Mouse (Mus musculus) right cerebral cortex, postnatal 14 days (tissue): ENCODE measurements around the gene Epn2.

Experiments
- DNase-seq: peaks from one replicate; pipeline ENCODE4 v3.0.0; 2022

The Epn2 gene

DNA sequence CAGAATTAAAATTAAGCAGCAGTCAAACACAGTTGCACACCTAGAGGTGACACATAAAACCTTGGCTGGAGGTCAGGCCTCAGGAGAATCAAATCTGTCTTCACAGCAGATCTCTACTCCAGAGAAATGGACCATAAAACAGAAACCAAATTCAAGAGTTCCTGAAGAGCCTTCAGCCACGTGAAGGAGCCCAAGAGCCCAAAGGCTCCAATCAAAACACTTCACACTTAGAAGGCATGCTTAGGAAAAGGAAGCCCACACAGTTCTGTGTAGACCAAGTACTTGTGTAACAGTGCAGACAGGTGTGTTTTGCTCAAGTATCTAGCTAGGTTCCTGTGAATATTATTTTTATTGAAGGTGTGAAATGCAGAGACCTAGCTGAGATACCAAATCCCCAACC lies 44.0 kb downstream of the Epn2 start:
- no peak for DNase-seq

- DNase-seq: no peak
Measured at GRCm38 (mm10) chr11:61533571-61533970, 45.9 kb downstream of the Epn2 start.

- no peak for DNase-seq
Measured at GRCm38 (mm10) chr11:61532820-61533219, 46.7 kb downstream of the Epn2 start.

DNA sequence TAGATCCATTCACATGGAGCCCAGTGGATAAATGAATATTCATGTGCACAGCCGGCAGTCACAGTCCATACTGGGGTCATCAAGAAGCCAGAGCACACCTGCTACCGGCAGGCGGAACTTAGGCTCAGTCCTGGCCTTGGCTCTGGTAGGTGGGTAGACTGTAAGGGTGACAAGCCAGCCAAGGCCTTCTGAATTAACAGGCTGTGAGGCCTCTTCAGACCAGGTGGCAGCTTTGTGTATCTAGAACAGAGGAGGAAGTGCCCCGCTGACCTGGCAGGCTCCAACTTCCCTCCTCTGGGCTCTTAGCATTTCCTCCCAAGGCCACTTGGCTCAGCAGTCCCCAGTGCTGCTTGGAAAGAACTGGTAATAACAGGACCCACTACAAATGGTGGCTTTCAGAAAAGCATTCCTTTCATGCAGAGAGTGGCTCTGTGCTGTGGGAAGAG lies 50.2 kb downstream of the Epn2 start:
- peak; percentile 28 for DNase-seq

DNA sequence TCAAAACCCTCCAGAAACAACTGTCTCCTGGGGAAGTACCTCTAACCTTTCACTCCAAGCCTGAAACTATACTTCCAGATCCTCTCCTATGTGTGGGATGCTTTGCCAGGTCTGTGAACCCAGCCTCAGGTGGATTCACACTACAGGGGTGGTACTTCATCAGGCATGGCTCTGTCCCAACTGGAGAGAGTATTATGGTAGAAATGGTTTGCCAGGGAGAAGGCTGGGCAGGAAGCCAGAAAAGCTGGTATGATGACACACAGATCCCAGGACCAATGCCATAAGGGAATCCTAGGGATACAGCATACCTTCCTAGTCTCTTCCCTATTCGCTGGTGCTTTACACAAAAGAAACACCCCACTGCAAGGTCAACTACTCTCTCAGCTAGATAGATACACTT lies 52.6 kb downstream of the Epn2 start:
- DNase-seq: peak; percentile 43

DNA sequence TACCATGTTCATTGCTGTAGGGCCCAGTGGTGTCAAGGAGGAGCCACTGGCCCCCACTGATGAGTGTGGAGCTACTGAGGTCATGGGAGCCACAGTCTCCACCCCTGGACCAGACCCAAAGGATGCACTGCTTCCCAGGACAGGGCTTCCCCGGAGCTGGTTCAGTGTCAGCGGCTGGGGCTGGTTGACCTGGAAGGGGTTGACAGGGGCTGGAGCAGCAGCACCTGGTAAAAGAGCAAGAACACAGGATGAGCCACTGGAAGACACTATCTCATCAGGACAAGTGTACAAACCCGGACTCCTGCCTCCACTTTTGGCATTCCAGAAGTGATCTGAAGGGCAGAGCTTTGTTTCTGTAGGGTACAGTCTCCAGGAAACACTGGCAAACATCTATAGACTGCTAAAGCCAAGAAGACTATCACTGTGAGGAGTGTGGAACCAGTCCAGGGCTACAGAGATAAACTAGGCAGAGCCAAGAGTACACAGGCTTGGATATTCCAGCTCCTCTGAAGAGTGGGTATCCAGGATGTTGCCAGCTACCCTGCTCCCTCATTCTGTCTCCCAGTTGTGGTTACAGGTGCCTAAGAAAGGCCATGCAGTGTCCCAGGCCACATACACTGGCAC lies 59.9 kb downstream of the Epn2 start:
- no peak for DNase-seq

DNA sequence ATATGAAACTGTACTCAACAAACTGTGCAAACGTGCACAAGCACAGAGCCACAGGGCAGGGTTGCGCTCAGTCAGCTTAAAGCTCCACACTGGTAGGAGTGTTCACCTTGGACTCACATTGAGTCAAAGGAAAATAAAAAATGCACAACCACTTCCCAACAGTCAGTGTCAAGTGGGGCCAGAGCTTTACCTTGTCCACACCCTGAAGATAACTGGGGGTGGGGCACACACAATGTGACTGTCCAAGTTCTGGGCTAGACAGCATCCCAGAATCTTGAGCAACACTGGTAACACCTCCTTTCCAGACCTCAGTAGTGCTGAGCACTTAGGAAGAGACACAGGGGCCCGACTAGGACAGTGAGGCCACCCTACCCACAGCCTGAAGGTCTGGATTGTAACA lies 60.6 kb downstream of the Epn2 start:
- DNase-seq: no peak

GRCm38 (mm10) chr11:61517971-61518370 lies 61.5 kb downstream of the Epn2 start:
- no peak for DNase-seq

DNA sequence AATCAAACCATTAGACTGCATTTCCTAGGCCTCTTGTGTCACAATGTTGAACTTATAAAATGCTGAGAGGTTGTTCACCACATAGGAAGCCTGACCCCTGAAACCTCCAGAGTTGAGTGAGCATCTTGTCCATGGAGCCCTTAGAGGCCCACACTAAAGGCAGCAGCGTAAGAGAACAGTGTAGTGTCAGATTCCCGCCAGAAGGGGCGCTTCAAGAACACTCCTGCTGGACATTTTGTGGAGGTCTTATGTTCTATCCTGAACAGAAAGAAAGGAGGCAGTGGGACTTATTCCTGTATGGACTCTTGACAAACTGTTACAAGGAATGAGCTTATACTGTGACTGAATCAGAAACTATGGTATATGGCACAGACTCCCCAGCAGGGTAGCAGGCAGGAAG lies 64.5 kb downstream of the Epn2 start:
- no peak for DNase-seq

GRCm38 (mm10) chr11:61504713-61505257 lies 74.7 kb downstream of the Epn2 start, which contains the start of gene B9d1:
B9d1 (plus strand) TSS chr11:61505144.
- DNase-seq: peak; percentile 96

DNA sequence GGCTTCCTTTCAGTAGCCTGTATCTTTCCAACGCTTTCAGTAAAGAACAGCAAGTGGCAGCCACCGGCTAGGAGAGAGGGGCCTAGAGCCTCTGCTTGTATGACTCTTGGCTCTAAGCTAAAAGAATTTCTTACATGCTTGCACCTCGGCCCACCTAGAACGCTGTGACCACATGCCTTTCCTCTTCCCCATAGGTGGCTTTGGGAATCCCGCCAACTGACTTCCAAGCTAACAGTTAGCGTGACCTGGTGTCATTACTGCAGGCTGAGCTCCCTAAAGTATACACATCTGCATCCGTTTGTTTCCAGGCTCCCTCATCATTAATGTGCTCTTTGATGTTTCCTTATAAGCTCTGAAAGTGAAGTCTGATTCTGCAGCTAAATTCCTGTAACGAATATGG lies 75.6 kb downstream of the Epn2 start:
- no peak for DNase-seq

GRCm38 (mm10) chr11:61498736-61499504 lies 80.6 kb downstream of the Epn2 start:
- DNase-seq: no peak

DNA sequence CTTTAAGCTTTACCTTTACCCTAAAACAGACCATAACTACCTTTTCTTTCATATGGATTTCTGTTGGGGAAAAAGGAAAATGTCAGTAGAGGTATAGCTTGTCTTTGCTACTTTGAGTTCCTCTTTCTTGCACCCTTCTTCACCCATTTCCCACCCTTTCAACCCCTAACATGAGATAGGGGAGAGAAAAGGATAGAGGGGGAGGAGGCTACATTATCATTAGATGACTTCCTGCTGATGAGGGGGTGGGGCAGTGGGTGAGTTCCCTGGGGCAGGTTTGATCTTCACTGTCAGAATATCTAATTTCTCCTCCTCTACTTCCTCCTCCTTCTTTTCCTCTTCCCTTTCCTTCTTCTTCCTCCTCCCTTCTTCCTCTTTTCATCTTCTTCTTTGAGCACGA lies 82.0 kb downstream of the Epn2 start:
- DNase-seq: no peak

DNA sequence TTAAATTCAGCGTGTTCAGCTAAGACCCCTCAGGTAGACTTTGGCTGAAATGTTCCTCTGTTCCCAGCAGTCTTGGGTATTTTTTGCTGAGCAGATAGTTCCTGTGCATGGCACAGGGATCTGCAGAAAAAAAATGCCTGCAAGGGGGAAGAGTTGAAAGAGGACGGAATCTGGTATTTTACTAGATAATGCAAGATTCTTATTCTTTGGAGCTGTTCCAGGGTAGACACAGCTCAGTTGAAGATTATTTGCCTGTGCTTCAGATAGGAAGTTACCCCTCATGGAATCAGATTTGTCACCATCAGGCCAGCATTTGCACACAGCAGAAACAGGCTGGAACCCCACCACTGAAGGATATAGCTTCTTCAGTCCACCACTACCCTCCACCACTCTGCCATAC lies 84.0 kb downstream of the Epn2 start:
- DNase-seq: no peak

DNA sequence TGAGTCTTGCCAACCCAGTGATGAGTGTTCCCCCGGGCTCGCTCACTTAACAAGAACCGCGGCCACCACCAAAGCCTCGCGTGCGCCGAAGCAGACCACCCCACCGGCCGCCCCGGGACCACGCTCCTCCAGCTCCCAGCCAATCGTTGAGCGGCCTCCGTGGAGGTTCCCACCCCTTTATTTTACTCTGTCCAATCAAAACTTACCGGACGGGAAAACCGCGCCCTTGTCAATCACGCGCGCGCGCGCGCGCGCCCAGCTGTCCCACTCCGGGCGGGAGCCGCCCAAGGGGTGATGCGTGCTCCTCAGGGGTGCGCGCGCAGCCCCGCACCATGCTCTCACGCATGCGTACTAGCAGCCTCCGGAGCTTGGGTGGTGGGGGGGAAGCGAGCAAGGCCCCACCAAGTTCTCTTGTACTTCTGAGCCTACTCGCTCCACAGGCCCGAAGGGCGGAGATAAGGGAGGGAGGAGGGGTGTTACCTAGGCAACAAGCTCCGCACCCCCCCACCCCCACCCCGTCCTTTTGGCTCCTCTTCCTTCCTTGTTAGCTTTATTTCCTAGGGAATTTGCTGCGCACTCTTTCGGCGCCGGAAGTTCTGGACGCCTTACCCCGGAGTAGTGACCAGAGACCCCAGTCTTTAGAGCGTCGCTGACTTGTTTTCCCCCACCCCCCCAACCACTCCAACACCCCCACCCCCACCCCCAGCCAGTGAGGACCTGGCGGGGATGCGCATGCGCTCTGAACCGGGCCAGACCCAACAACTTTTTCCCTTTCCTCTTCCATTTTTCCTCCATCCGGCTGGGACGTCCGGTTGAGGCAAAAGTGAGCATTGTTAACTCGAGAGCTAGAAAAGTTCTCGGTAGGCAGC lies 85.1 kb downstream of the Epn2 start, which contains the start of gene Mapk7:
Mapk7 (minus strand) TSS at position 278 of the 869 bp plus-strand sequence.
- peak; percentile 96 for DNase-seq

DNA sequence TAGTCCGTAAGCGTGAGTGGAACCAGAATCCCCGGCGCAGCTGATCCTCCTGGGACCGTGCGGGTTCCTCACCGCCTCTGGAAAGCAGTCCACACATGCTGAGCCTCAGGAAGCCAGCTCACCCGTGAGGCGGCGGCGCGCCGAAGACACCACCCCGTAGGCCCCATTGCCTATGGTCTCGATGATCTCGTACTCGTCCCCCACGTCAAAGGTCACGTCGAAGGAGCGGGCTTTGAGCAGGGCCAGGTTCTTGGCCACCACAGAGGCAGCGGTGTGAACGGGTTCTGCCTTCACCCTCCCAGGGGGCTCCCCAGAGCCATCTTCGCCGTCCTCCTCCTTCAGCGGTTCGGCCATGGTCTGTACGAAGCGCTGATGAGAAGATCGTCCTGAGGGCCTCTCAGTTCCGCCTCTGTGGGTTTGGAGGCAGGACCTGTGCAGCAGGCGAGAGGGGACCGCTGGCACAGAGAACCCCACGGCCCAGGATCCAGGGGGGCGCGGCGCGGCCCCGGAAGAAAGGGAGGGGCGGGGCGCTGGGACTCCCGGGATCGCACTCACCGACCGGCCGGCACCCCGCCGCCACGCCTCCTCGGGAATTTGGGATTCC lies 85.9 kb downstream of the Epn2 start:
- DNase-seq: peak; percentile 44

DNA sequence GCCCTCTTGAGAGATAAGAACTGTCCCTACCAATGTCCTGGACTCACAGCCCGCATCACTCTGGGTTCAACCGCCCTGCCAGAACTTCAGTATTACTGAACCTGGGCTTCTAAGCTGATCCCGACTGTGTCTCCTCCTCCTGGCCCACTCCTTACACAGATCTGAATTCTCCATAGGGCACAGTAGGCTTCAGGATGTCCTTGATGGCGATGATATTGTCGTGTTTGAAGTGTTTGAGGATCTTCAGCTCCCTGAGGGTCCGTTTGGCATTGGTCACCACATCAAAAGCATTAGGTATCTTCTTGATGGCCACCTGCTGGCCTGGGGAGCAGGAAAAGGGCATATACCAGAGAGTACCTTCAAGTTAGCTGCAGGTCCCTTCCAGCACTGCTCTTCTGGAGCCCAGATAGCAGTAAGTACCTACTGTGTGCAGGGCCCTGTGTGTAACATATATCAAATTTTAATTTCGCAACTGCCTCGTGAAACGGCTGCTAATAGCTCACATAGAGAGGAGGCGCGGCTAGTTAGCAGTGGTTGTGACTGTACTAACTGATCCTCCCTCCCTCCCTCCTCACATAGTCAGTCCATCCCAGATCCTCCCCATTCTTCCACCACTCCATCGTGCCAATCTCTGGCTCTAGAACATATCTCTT lies 86.6 kb downstream of the Epn2 start:
- DNase-seq: no peak

- DNase-seq: no peak
Measured at GRCm38 (mm10) chr11:61490944-61491520, 88.5 kb downstream of the Epn2 start.

DNA sequence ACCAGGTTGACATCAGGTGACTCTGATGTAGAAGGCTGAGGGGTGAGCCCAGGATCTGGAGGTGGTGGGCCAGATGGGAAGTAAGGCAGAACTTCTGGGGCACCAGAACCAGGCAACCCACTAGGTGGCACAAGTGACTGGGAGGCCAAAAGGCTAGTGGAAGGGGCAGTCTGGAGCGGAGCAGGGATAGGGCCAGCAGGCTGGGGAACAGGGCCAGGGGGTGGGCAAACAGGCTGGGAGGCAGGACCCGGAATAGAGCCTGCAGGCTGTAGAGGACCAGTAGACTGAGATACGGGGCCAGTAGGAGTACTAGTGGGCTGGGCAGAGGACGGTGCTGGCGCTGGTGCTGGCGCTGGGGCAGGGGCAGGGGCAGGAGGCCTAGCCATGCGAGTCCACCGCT lies 89.6 kb downstream of the Epn2 start:
- no peak for DNase-seq

DNA sequence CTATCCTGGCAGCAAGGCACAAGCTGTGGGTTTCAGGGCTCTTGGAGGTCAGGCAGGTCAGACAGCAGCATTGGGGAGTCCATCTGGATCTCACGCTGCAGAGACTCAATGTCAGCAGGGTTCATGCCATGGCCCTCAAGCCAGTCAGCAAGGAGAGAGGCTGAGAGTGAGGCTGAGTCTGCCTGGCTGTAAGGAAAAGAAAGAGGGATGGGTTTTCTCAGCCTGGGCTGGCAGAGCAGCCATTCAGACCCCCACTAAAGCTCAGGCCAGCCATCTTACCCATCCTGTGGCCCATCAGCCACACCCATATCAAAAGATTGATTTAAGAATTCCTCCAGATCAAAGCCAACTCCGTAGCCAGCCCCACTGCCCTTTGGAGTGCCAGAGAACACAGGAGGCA lies 90.4 kb downstream of the Epn2 start:
- DNase-seq: no peak

DNA sequence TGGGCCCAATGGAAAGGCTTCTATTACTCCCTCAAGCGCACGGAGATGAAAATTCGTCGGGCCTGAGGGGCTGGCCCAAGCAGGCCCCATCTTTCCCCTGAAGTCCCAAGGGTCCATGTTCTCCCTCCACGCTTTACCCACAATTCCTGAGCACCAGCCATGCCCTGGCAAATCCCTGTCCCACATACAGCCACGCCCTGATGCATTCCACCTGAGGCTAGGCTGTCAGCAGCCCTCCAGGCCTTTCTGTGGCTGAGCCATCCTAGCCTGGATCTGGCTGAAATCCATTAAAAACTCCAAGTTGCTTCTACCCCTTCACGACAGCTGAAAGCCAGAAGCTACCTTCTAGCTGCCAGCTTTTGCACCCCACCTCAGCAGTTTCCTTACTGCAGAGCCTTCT lies 91.6 kb downstream of the Epn2 start:
- no peak for DNase-seq

DNA sequence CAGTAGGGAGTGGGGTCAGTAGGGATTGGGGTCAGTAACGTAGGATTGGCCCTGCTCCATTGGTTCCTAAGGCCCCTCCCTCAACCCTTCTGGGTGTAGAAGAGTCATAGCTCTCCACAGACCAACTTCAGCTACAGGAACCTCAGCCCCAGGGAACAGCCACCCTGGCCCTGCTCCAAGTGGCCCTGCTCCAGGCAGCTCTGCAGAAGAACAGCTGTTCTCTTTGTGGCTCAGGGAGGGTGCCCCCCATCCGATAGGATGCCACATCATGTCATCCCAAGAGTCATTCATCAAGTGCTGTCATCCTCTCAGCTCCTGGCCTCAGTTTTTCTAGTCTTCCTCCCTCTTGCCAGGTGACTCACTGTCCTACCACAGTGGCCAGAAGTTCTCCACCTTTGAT lies 92.1 kb downstream of the Epn2 start:
- peak; percentile 63 for DNase-seq
